8 mouse cellular contexts compared by ENCODE assay signal in the genomic region with DNA sequence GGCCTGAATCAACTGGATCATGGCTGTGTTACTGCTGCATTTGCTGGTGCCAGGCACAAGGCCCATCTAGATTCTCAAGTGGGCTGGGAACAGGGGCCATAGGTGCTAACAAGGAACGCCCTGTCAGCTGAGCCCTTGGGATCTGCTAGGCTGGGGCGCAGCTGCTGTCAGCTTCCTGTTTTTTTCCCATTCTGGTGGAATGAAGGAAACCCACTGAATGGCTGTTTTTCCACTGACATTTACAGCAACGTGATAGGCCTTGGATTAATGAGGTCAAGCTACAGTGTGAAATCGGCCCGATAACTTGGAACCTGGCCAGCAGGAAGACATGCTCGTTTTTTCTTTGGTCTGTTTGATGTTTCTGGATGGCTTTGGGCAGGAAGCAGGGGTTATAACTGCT. TPM values are rescaled to one million over a fixed set of nuclear protein-coding genes. Genes with fewer than 3 reads are reported as not detected.
DNase-seq lines count a peak whose midpoint lies in the region; ATAC-seq and TF ChIP-seq lines count a peak whose summit lies in the region.

No protein-coding gene starts in this region.

- peaks cover 52% of the 10 kb centered on the region for H3K4me1 ChIP-seq in midbrain, embryonic 13.5 days (replicated peaks)
- peaks cover 56% of the 10 kb centered on the region for H3K4me1 ChIP-seq in midbrain, embryonic 10.5 days
- H3K4me1 ChIP-seq in heart, embryonic 15.5 days (replicated peaks): peaks cover 35% of the 10 kb centered on the region
- H3K4me1 ChIP-seq in kidney, postnatal 0 days (replicated peaks; ENCODE audit: insufficient read depth, low read length): peaks cover 25% of the 10 kb centered on the region; the same call in 1 of the 2 replicates
- peaks cover 40% of the 10 kb centered on the region for H3K4me1 ChIP-seq in midbrain, embryonic 16.5 days (ENCODE audit: control insufficient read depth, insufficient read depth, low read length)

- H3K9me3 ChIP-seq in midbrain, embryonic 13.5 days: no peaks in the 10 kb centered on the region
- H3K9me3 ChIP-seq in midbrain, embryonic 10.5 days (replicated peaks): no peaks in the 10 kb centered on the region
- no peaks in the 10 kb centered on the region for H3K9me3 ChIP-seq in heart, embryonic 15.5 days (replicated peaks)
- no peaks in the 10 kb centered on the region for H3K9me3 ChIP-seq in kidney, postnatal 0 days (replicated peaks; ENCODE audit: low read length)
- H3K9me3 ChIP-seq in midbrain, embryonic 16.5 days (replicated peaks; ENCODE audit: control insufficient read depth, low read length, poor library complexity, severe bottlenecking): no peaks in the 10 kb centered on the region

- TF ChIP-seq CTCF in brain, embryonic 14.5 days (IDR thresholded peaks at IDR 0.05; ENCODE audit: borderline replicate concordance, extremely low read depth, insufficient read depth, insufficient read length): no peak
- TF ChIP-seq CTCF in kidney, postnatal 0 days (IDR thresholded peaks at IDR 0.05; ENCODE audit: low read depth): no peak

- H3K9ac ChIP-seq in midbrain, embryonic 13.5 days (replicated peaks): no peak overlapping the region
- H3K9ac ChIP-seq in heart, embryonic 15.5 days: no peak overlapping the region
- H3K9ac ChIP-seq in kidney, postnatal 0 days (ENCODE audit: low read depth, low read length): no peak overlapping the region
- H3K9ac ChIP-seq in midbrain, embryonic 16.5 days (ENCODE audit: low read depth, low read length): peak overlapping the region; percentile 36

- H3K4me2 ChIP-seq in midbrain, embryonic 13.5 days (replicated peaks): no peak overlapping the region
- no peak overlapping the region for H3K4me2 ChIP-seq in heart, embryonic 15.5 days
- no peak overlapping the region for H3K4me2 ChIP-seq in kidney, postnatal 0 days (ENCODE audit: low read length)
- H3K4me2 ChIP-seq in midbrain, embryonic 16.5 days (ENCODE audit: low read length): peak overlapping the region; percentile 17; the same call in 1 of the 2 replicates

- no peak overlapping the region for H3K4me3 ChIP-seq in midbrain, embryonic 13.5 days (replicated peaks)
- no peak overlapping the region for H3K4me3 ChIP-seq in midbrain, embryonic 10.5 days
- no peak overlapping the region for H3K4me3 ChIP-seq in heart, embryonic 15.5 days
- no peak overlapping the region for H3K4me3 ChIP-seq in kidney, postnatal 0 days (replicated peaks; ENCODE audit: low read depth, low read length)
- no peak overlapping the region for H3K4me3 ChIP-seq in midbrain, embryonic 16.5 days (ENCODE audit: low read depth, low read length)

- no peak for DNase-seq in midbrain, embryonic 10.5 days (ENCODE audit: low spot score)
- peak; percentile 84 for DNase-seq in brain, embryonic 14.5 days (ENCODE audit: low read depth)
- DNase-seq in kidney, postnatal 0 days (ENCODE audit: low spot score): peak; percentile 83
- no peak for DNase-seq in right cerebral cortex, postnatal 4 days
- DNase-seq in left cerebral cortex, adult 11 months (ENCODE audit: low spot score): no peak

- ATAC-seq in midbrain, embryonic 13.5 days: peak; percentile 40; the same call in 1 of the 2 replicates
- peak; percentile 42 for ATAC-seq in heart, embryonic 15.5 days (replicated peaks; ENCODE audit: insufficient number of reproducible peaks, insufficient read depth, low FRiP score, low read depth)
- no peak for ATAC-seq in kidney, postnatal 0 days (replicated peaks; ENCODE audit: low FRiP score, low read depth)
- ATAC-seq in midbrain, embryonic 16.5 days: 0 out of 2 replicates have a peak, but pooled peaks have one; percentile 11

- no peaks in the 10 kb centered on the region for H3K36me3 ChIP-seq in midbrain, embryonic 13.5 days
- no peaks in the 10 kb centered on the region for H3K36me3 ChIP-seq in midbrain, embryonic 10.5 days
- no peaks in the 10 kb centered on the region for H3K36me3 ChIP-seq in heart, embryonic 15.5 days
- no peaks in the 10 kb centered on the region for H3K36me3 ChIP-seq in kidney, postnatal 0 days (ENCODE audit: insufficient read depth, low read length)
- no peaks in the 10 kb centered on the region for H3K36me3 ChIP-seq in midbrain, embryonic 16.5 days (ENCODE audit: control insufficient read depth, insufficient read depth, low read length)

- H3K27ac ChIP-seq in midbrain, embryonic 13.5 days: peak overlapping the region; percentile 63
- no peak overlapping the region for H3K27ac ChIP-seq in midbrain, embryonic 10.5 days (replicated peaks)
- peak overlapping the region; percentile 62 for H3K27ac ChIP-seq in heart, embryonic 15.5 days
- H3K27ac ChIP-seq in kidney, postnatal 0 days: peak overlapping the region; percentile 57; the same call in 1 of the 2 replicates
- peak overlapping the region; percentile 68 for H3K27ac ChIP-seq in midbrain, embryonic 16.5 days (ENCODE audit: low read length)

- WGBS in midbrain, embryonic 13.5 days: 21% methylated on average over 6 of the region's 6 CpGs
- 68% methylated on average over 6 of the region's 6 CpGs for WGBS in midbrain, embryonic 10.5 days
- WGBS in heart, embryonic 15.5 days: 37% methylated on average over 6 of the region's 6 CpGs
- WGBS in kidney, postnatal 0 days: 8% methylated on average over 6 of the region's 6 CpGs
- WGBS in midbrain, embryonic 16.5 days: 12% methylated on average over 6 of the region's 6 CpGs

- peaks cover 23% of the 10 kb centered on the region for H3K27me3 ChIP-seq in midbrain, embryonic 13.5 days
- H3K27me3 ChIP-seq in midbrain, embryonic 10.5 days (ENCODE audit: low read depth, poor library complexity, severe bottlenecking): peaks cover 37% of the 10 kb centered on the region
- peaks cover 32% of the 10 kb centered on the region for H3K27me3 ChIP-seq in heart, embryonic 15.5 days
- H3K27me3 ChIP-seq in kidney, postnatal 0 days (ENCODE audit: insufficient read depth, low read length): no peaks in the 10 kb centered on the region
- no peaks in the 10 kb centered on the region for H3K27me3 ChIP-seq in midbrain, embryonic 16.5 days (ENCODE audit: control insufficient read depth, insufficient read depth, low read depth, low read length)

- no peak for TF ChIP-seq POLR2A in brain, embryonic 14.5 days (IDR thresholded peaks at IDR 0.05; ENCODE audit: borderline replicate concordance, extremely low read depth, insufficient read depth, insufficient read length, poor library complexity, severe bottlenecking)

RNA-seq across cellular contexts. Expression of a gene that starts 7.6 kb away (rescaled TPM):
- 8.4 and 8.7 TPM in 2 replicates for polyA plus RNA-seq in midbrain, embryonic 13.5 days (2015; fragmentation: Nextera tagmentation; extraction: Ambion mirVana)
- polyA plus RNA-seq in midbrain, embryonic 10.5 days (2016; fragmentation: Nextera tagmentation; extraction: Ambion mirVana): 3.6 and 3.7 TPM in 2 replicates
- 3.2 and 6.4 TPM in 2 replicates for polyA plus RNA-seq in brain, embryonic 14.5 days (2012; rRNA removed)
- 5.2 and 6.8 TPM in 2 replicates for polyA plus RNA-seq in heart, embryonic 15.5 days (2015; fragmentation: Nextera tagmentation; extraction: Ambion mirVana)
- 10.1 TPM in 2 replicates for polyA plus RNA-seq in kidney, postnatal 0 days (2015; fragmentation: Nextera tagmentation; extraction: Ambion mirVana)
- polyA plus RNA-seq in midbrain, embryonic 16.5 days (2015; fragmentation: Nextera tagmentation; extraction: Ambion mirVana): 22.0 and 27.7 TPM in 2 replicates

RNA-seq across cellular contexts. Expression of a gene that starts 48.1 kb away (rescaled TPM):
- 10.9 and 14.6 TPM in 2 replicates for polyA plus RNA-seq in midbrain, embryonic 13.5 days (2015; fragmentation: Nextera tagmentation; extraction: Ambion mirVana)
- 14.1 and 14.8 TPM in 2 replicates for polyA plus RNA-seq in midbrain, embryonic 10.5 days (2016; fragmentation: Nextera tagmentation; extraction: Ambion mirVana)
- 11.9 and 14.0 TPM in 2 replicates for polyA plus RNA-seq in brain, embryonic 14.5 days (2012; rRNA removed)
- 5.6 and 7.4 TPM in 2 replicates for polyA plus RNA-seq in heart, embryonic 15.5 days (2015; fragmentation: Nextera tagmentation; extraction: Ambion mirVana)
- polyA plus RNA-seq in kidney, postnatal 0 days (2015; fragmentation: Nextera tagmentation; extraction: Ambion mirVana): 7.1 and 9.1 TPM in 2 replicates
- 8.9 and 9.5 TPM in 2 replicates for polyA plus RNA-seq in midbrain, embryonic 16.5 days (2015; fragmentation: Nextera tagmentation; extraction: Ambion mirVana)

Comparison
In these comparisons a context has a peak if more than half of its experiments do, and no peak if none do; other contexts are left out.
1. DNase-seq: peak in brain, embryonic 14.5 days (single experiment) and kidney, postnatal 0 days (single experiment); none in midbrain, embryonic 10.5 days (single experiment), right cerebral cortex, postnatal 4 days (single experiment) and left cerebral cortex, adult 11 months (single experiment).